Mouse (Mus musculus): ENCODE data around the gene Lrrc52.
A peak's percentile ranks its signal among the peaks of the same experiment; 100 is the strongest.

Lrrc52 gene

DNA sequence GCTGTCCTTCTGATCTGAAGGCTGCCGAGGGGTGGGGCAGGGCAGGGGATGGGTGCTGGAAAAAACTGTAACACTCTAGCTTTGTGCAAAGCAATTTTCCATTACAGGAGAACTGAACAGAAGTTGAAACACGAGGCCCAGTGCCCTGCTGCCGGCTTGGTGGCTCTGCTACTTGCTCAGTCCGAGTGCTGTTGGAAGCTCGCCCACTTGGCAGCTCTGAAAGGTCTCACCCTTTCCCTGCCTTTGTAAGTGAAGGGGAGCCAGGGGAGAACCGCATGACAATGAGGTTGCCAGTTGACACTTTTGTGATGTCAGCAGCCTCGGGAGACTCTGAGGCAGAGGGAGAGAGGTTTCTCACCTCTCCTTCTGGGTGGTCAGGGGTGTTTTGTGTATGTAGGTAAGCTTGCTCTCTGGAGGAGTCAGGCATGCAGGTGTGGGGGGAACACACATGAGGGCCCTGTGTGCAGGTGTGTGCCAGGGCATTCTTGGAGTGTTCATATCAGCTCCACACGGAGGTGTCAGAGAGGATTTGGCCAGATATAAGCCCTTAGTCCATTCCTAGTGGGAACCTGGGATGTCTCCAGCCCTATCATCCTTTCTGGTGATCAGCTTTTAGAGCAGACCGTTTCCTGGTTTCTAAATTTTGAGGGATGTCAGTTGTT lies at the start of gene Lrrc52:
TSS of gene Lrrc52 (minus strand) at position 16 of the 662 bp plus-strand sequence.
- peak; percentile 37 for DNase-seq (ENCODE audit: low spot score)

DNA sequence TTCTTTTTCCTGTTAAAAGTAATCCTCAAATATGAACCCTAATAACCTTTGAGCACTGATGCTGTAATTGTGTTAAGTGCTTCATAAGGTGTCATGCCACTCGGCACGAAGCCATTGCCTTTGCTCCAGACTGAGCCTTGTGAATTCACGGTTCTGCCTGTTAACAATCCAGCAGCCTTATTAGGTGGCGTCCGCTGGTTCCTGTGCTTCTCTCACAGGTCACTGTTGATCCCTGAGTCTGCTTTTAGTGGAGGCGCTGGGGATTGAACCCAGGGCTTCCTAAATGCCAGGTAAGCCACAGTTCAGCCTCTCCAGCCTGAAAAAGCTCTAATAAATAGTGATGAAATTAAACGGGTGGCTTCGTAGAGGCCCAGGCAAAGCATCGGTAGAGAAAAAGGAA lies 45.0 kb upstream of the Lrrc52 start:
- no peak for DNase-seq (ENCODE audit: low spot score)

DNA sequence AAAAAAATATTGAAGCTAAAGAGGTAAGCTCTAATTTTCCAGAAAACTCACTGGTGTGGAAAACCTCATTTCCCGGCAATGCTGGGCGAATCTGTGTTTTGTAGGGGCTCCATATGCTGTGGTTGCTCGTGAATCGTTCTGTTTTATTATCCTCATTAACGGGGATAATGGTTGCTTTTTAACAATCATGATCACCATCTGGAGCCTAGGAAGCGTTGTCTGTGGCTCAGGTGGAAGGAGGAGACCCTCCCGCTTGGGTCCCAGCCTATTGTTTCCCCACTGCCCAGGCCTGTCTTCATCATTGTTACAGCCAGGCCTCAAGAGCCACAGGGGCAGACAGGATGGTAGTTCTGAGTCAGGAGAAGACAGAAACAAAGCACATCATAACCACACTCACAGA lies 39.5 kb upstream of the Lrrc52 start:
- no peak for DNase-seq (ENCODE audit: low spot score)

DNA sequence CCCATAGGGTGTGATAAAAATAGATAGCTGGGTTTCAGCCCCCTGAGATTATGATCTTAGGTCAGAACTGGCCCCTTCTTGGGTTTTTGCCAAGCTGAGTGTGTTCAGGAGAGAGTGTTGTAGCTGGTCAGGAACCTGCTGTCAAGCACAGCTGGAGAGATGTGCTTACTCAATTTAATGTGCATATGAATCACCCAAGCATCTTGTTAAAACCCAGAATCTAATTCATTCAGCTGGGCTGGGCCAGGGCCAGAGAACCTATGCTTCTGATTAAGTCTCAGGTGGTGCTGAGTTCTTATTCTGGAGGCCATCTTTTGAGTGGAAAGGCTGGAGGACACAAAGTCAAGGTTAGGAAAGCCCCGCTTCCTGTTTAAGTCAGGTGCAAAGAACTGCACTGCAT lies 38.8 kb upstream of the Lrrc52 start:
- DNase-seq (ENCODE audit: low spot score), result no peak

DNA sequence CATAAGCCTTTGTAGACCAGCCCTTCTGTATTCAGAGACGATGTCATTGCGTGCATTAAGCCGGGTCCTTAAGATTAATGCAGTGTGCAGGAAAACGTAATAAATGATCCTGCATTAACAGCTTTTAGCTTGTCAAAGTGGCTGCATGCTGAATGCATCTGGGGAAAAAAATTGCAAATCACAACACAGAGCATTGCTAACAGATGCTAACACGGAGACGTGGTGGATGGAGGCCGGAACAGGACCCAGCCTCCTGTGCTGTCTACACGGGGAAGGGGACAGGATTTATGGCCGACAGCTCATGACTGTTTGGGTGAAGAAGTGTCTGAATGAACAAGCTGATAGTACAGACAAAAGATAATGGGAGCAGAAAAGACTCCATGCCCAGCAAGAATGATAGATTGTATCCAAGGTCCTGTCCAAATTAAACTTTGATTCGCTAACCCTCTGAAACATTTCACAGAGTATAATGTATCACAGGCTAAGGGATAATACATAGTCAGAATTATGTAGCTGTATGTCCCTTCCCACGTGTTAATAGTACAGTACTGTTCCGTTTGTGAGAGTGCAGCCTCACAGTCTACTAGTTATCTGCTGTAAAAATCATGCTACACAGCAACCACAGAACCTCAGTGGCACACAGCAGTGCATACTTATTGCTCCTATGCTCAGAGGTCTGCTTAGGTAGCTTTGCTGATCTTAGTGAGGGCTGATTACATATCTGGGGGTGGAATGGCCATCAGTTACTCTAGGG lies 32.7 kb upstream of the Lrrc52 start:
- no peak for DNase-seq (ENCODE audit: low spot score)

DNA sequence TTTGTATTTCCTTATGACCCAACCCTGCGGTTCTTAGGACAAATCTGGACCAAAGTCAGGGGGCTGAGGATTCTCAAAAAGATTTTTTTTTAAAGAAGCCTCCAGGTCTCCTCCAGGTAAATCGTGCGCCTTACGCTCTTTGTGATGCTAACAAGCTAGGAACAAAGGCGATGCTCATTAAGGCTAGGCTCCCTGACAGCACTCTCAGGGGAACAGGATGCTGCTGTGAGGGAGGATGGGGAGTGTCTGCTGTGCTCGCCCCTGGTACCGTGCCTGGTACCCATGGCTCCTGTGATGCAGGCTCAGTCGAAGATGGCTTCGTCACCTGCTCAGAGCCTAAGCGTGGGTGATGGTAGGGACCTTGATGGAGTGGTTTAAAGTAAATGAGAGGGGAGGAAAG lies 31.4 kb upstream of the Lrrc52 start:
- DNase-seq (ENCODE audit: low spot score), result no peak

DNA sequence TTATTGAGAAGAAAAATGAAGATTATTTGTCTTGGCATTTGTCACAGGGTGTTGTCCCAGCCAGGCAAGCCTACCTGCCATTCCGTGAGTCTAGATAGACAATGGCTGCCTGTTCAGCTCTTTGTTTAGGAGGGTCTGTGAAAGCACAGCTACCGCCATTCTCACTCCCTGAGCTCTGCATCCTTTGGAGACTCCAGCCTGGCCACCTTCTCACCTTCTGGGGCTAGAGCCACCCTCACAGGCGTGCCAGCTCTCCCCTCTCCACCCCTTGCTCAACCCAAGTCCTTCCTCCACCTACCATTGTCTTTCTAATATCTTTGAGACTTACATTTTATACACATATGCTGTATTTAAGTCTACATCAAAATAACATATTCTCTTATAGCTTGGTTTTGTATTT lies 31.0 kb upstream of the Lrrc52 start:
- DNase-seq (ENCODE audit: low spot score), result no peak

DNA sequence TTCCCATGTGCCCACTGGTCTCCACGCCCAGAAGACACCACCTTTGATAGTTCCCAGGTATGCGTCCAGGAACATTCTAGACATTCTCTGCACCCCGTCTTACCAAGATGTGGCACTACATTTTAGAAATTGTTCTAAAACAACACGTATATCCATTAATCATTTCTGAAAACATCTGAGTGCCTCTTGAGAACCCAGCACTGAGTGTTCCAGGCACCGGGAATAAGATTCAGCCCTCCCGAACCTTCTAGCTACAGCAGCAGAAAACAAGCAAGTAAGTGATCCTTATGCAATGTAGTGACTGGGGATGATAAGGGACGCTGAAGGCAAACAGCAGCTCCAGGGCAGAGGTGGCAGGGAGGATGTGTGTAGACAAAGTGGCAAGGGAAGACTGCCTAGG lies 24.9 kb upstream of the Lrrc52 start:
- no peak for DNase-seq (ENCODE audit: low spot score)

DNA sequence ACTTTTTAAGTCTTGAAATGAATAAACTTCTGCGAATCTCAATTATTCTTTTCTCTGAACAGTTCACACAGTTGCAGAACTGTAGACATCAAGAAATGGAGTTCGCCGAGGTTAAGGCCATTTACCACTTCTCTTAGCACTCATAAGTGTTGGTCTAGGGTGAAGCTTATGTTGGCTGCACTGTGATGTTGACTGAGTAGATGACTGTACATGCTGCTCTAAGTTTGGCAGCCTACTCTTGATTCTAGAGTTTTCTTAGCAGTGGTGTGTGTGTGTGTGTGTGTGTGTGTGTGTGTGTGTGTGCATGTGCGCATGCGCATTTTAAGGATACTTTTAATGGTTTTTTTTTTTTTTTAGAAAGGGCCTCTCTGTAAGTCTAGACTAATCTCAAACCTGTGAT lies 21.4 kb upstream of the Lrrc52 start:
- DNase-seq (ENCODE audit: low spot score), result no peak

DNA sequence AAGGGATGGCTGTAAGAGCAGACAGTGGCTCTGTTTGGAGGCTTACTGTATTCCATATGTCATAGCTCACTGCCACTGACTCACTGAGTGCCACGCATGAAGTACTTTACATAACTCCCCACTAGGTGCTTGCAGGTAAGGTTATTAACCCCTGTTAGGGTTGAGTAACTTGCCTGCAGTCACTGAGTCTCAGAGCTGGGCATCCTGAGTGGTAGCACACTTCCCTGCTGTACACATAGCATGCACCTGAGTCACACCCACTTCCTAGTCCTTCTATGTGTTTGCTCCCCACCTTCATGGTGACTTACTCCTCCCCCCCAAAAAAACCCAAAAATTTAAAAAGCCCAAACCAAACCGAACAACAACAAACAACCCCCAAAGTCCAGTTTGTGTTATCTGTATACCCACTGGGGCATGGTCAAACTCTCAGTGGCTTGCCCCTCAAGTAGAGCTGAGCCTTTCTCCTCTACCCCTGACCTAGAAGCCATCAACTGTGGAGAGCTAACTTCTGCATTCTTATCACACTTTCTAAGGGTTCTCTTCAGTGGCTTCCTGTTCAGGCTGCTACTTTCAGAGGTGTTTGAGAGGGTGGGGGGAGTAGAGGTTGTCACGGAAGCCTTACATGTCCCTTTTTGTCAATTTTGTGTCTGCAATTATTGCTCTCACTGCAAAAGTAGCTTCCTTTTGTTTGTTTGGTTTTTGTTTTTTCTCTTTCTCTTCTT lies 20.5 kb upstream of the Lrrc52 start:
- no peak for DNase-seq (ENCODE audit: low spot score)

DNA sequence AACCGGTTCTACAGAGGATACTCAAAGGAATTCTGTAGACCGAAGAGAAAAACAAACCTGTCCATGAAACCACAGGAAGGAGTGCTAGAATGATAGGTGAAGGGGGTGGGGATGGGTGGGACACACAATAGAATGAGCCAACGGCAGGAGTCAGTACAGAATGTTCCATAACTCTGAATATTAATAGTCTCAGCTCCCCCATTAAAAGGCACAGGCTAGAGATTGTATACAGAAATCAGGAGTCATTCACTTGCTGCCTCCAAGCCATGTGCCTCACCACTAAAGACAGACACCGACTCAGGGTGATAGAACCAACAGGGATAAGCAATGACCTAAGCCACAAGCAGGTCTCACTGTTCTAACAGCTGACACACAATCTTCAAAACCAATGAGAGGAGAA lies 16.3 kb upstream of the Lrrc52 start:
- DNase-seq (ENCODE audit: low spot score), result no peak

DNA sequence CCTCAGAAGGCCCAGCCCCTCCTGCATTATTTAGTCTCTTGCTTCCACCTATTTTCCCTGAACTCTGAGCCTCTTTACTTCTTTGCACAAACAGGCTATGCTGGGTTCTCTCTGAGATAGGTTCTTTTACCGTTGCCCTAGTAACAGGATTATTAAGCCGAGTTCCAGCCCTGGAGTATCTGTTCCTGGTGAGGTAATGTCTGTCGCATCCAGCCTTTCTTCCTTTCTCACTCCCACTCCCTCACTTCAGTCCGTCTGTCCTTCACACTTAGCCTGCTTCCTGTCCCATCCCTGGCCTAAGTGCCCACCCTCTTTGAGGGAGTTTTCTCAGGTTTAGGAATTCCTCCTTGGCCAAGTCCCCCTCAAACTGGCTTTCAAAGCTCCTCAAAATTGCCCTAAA lies 7.0 kb upstream of the Lrrc52 start:
- no peak for DNase-seq (ENCODE audit: low spot score)

DNA sequence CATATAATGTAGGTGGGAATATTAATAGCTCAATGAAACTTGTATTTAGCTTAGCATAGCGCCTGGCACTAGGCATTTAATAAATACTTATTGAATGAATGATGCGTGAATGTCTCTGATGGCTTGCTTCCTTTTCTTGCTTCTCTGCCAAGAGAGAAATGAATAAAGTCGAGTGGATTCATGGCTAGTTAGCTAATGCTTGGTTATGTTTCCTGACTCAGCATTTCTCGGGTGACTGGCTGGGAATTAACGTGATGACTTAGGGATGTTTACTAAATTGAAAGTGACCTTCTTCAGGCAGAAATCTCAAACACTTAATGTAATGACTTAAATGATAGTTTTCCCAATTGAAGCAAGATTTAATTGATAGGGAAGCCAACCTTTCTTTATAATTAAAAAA lies 1.3 kb upstream of the Lrrc52 start:
- no peak for DNase-seq (ENCODE audit: low spot score)

DNA sequence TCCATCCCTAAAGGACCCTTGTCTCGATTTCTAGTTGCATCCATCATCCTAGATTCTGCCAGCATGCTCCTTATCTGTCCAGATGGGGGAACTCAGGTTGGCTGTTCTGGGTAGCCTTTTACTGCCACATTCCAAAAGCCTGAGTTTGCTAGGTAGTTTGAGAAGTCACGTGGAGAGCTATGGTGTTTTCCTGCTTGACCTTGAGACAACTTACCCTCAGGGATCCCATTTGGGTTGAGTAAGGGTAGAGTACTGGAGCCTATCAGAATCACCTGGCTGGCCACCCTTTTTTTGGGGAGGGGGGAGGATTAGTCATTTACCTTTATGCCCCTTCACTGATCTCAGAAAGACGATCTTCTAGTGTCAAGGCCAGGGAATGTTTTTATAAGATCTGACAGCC lies 9.3 kb downstream of the Lrrc52 start:
- DNase-seq (ENCODE audit: low spot score), result no peak

DNA sequence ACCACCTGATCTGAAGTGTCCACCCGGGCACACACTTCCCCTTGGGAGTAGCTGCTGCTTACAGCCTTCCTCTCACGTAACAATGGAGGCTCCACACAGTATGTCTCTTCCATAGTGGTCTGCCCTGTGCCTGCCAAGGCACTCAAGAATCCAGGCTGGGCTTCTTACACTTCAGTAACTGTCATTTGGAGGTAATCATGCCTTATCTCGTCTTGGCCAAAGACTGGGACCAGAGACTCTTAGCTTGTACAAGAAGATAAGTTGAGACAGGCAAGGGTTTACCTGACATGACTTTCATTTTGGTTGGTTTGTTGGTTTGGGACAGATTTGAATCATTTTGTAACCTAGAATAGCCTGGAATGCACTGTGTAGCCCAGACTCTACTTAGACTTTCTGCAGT lies 13.5 kb downstream of the Lrrc52 start:
- DNase-seq (ENCODE audit: low spot score), result no peak

DNA sequence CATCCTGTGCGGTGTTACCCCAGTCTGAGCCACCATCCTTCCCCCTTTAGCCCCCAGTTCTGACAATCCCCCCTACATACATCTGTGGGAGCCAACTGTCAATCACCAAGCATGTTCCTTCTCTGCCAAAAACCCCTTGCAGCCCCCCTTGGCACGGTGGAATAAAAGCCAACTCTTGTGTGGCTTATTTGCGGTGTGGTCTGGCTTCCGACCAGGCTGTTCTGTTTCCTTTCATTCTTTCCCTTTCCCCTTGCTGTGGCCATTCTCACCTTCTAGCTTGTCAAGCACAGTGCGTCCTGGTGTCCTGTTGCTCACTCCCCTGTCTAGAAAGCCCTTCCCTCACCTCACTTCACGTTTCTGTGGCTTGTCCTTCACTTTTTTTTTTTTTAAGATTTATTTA lies 14.1 kb downstream of the Lrrc52 start:
- no peak for DNase-seq (ENCODE audit: low spot score)

DNA sequence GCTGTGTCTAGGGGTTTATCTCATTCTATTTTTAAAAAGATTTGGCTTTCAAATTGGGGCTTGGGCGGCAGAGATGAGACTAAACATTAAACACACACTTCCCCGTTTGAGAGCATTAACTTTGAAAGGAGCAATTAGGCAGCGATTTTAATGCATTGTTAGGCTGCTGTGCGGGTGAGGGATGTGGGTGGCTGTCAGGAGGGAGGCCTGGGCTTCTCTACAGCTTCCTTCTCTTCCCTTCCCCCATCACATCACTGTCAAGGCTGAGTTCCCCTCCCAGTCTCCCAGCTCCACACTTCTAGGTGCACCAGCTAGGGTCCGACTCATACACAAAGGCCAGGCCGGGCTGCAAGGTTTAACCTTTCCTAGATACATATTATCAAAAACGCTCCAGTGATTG lies 18.0 kb downstream of the Lrrc52 start:
- DNase-seq (ENCODE audit: low spot score), result no peak

DNA sequence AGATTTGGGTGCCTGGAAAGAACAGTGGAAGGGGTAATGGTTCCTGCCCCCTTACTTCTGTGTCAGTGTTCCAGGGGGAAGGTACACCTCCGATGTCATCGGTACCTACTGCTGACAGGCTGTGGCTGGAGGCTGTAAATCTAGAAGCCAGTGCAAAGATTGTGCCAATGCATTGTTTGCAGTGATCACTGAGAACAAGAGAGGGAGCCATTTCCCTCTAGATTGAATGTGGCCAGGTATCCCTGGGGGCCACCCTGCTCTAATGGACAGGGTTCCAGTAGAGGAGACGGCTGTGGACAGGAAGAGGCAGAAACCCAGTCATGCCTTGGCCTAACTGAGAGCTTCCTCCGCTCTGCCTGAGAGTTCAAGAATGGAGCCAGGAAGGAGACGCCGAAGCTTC lies 18.5 kb downstream of the Lrrc52 start:
- no peak for DNase-seq (ENCODE audit: low spot score)

DNA sequence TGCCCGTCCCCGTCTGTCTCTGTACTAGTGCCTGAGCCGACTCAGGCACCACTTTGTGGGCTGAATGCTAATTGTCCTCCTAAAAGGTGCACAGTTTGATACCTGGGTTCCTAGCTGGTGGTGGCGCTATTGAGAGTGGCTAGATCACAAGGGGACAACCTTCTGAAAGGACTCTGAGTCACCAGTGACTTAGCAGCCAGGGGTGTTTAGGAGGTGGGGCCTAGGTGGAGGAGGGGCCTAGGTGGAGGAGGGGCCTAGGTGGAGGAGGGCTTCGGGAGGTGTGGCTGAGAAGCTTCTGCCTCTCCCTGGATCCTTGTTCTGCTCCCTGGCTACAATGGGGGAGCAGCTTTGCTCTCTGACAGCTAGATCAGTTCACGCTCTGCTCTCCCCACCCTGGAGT lies 20.1 kb downstream of the Lrrc52 start:
- no peak for DNase-seq (ENCODE audit: low spot score)

DNA sequence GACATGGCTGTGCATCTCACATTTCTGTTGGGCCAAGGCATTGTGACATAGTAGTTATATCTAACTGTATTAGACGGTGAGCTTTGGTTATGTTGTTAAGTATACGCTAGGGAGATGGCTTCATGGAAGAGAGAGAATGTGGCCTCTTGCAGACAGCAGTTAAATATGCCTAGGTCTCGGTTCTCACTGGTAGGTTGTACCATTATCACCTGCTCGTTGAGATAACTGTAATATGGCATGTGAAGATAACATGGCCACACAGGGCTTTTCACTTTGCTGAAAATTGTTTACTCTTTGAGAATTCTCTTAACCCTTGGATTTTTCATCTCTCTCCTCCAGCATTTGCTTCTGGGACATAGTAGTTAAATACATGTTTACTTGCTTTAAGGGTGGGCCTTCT lies 21.4 kb downstream of the Lrrc52 start:
- no peak for DNase-seq (ENCODE audit: low spot score)

DNA sequence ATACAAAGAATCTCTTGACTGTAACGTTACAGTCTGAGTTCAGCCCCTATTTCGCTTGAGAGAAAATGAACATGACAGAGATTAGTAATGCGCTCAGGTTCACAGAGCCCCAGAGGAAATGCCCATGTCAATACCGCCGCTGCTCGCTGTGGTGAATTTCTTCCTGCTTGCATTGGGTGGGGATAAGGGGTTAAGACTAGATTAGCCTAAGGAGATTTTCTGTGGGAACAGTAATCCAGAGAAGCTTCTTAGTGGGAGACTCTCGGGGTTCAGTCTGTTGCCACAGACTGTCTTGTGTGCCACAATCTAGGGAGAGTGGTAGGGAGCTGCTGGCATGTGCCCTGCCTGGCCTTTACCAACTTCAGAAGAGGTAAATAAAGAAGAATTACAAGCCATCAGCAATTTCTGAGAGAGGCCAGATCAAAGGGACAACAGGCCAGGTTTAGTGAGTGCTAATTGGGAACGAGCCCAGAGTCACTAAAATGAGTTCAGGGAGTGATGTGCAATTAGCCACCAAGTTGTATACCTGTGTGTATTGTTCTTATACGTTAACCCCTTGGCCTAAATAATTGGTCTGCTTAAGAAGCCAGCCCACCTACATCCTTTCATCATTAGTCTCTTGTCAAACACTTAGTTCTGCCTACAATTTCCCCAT lies 28.2 kb downstream of the Lrrc52 start:
- DNase-seq (ENCODE audit: low spot score), result no peak

DNA sequence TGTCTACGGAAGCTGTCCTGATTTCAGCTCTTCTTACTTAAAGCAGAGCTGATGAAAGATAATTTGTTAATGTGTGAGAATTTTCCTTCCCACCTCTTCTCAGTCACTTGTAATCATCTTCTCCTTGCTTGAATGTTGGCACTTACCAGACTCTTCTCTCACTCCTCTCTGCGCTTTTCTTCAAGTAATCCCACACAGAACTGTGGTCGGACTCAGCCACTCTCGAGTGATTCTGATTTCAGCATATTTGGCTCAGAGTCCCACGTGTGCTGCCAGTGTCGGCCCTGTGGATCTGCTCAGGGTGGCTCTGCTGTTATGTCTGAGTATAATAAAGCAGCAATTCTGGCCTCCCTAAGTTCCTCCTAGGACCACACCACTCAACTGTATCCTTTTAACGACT lies 29.5 kb downstream of the Lrrc52 start:
- DNase-seq (ENCODE audit: low spot score), result no peak
